Comparison of ENCODE assay signal across 15 mouse cellular contexts in genomic region chr1:185277022-185277421, GRCm38 (mm10). TPM values are rescaled to one million over a fixed set of nuclear protein-coding genes. Genes with fewer than 3 reads are reported as not detected.
A peak's percentile ranks its signal among the peaks of the same experiment; 100 is the strongest.
DNase-seq lines count a peak whose midpoint lies in the region; ATAC-seq and TF ChIP-seq lines count a peak whose summit lies in the region.
"Had no signal": no experiment of that assay in that cellular context is flagged by ENCODE, and none has a peak within 500 bp of the region (broad histone marks: within the 10 kb centered on the region; RNA-seq: fewer than 3 reads in every experiment).

No protein-coding gene starts in this region.

- H3K9me3 ChIP-seq in heart, postnatal 0 days (replicated peaks; ENCODE audit: control insufficient read depth, low read length) = no peaks in the 10 kb centered on the region; the same call in 1 of the 2 replicates
- no peaks in the 10 kb centered on the region for H3K9me3 ChIP-seq in heart, embryonic 11.5 days (replicated peaks; ENCODE audit: control insufficient read depth, low read length)
- no peaks in the 10 kb centered on the region for H3K9me3 ChIP-seq in forebrain, postnatal 0 days (ENCODE audit: low read length)
- H3K9me3 ChIP-seq: hindbrain, embryonic 13.5 days; limb, embryonic 10.5 days; liver, embryonic 15.5 days had no signal

- no peak overlapping the region for H3K9ac ChIP-seq in heart, postnatal 0 days (replicated peaks; ENCODE audit: low read depth, low read length)
- H3K9ac ChIP-seq in heart, embryonic 11.5 days (ENCODE audit: low read depth, low read length) = no peak overlapping the region
- no peak overlapping the region for H3K9ac ChIP-seq in forebrain, postnatal 0 days
- H3K9ac ChIP-seq: hindbrain, embryonic 13.5 days; liver, embryonic 15.5 days; neural tube, embryonic 12.5 days had no signal

- no peak for DNase-seq in heart, postnatal 0 days (ENCODE audit: low spot score)
- peak; percentile 72 for DNase-seq in adrenal gland, postnatal 14 days
- DNase-seq in kidney, adult 8-10 months = peak; percentile 20 to 52
- DNase-seq in lung, postnatal 10 days = peak; percentile 39
- no peak for DNase-seq in layer of hippocampus, adult 9-11 months
- no peak for DNase-seq in forebrain, postnatal 0 days
- DNase-seq: cerebellum, postnatal 14 days; right cerebral cortex, postnatal 4 days had no signal

- no peak overlapping the region for H3K4me2 ChIP-seq in heart, postnatal 0 days (ENCODE audit: low read depth, low read length)
- no peak overlapping the region for H3K4me2 ChIP-seq in heart, embryonic 11.5 days
- no peak overlapping the region for H3K4me2 ChIP-seq in forebrain, postnatal 0 days (ENCODE audit: low read depth)
- H3K4me2 ChIP-seq: hindbrain, embryonic 13.5 days; liver, embryonic 15.5 days; neural tube, embryonic 12.5 days had no signal

- no peaks in the 10 kb centered on the region for H3K27me3 ChIP-seq in heart, postnatal 0 days (ENCODE audit: control insufficient read depth, insufficient read depth, low read length)
- H3K27me3 ChIP-seq in heart, embryonic 11.5 days (ENCODE audit: control insufficient read depth, insufficient read depth, low read length) = no peaks in the 10 kb centered on the region
- no peaks in the 10 kb centered on the region for H3K27me3 ChIP-seq in forebrain, postnatal 0 days (ENCODE audit: insufficient read depth, low read length)
- H3K27me3 ChIP-seq: hindbrain, embryonic 13.5 days; liver, embryonic 15.5 days; neural tube, embryonic 12.5 days had no signal

- 54% methylated on average over 11 of the region's 11 CpGs for WGBS in heart, postnatal 0 days
- 78% methylated on average over 11 of the region's 11 CpGs for WGBS in heart, embryonic 11.5 days (ENCODE audit: insufficient replicate concordance)
- WGBS in forebrain, postnatal 0 days = 88% methylated on average over 11 of the region's 11 CpGs

- peak overlapping the region; percentile 21; the same call in 1 of the 2 replicates for H3K27ac ChIP-seq in heart, postnatal 0 days (ENCODE audit: low read depth)
- no peak overlapping the region for H3K27ac ChIP-seq in heart, embryonic 11.5 days (ENCODE audit: low read depth, low read length)
- no peak overlapping the region for H3K27ac ChIP-seq in forebrain, postnatal 0 days (ENCODE audit: low read depth, low read length)
- H3K27ac ChIP-seq: hindbrain, embryonic 13.5 days; limb, embryonic 10.5 days; liver, embryonic 15.5 days; neural tube, embryonic 12.5 days had no signal

- no peaks in the 10 kb centered on the region for H3K4me1 ChIP-seq in heart, postnatal 0 days (ENCODE audit: control insufficient read depth, insufficient read depth)
- no peaks in the 10 kb centered on the region for H3K4me1 ChIP-seq in heart, embryonic 11.5 days (ENCODE audit: control insufficient read depth, insufficient read depth, low read length)
- no peaks in the 10 kb centered on the region for H3K4me1 ChIP-seq in forebrain, postnatal 0 days (ENCODE audit: insufficient read depth)
- H3K4me1 ChIP-seq: hindbrain, embryonic 13.5 days; limb, embryonic 10.5 days; liver, embryonic 15.5 days; neural tube, embryonic 12.5 days had no signal

- H3K4me3 ChIP-seq in heart, postnatal 0 days (ENCODE audit: low read depth, low read length) = no peak overlapping the region
- no peak overlapping the region for H3K4me3 ChIP-seq in heart, embryonic 11.5 days (ENCODE audit: low read depth, low read length)
- H3K4me3 ChIP-seq in forebrain, postnatal 0 days (ENCODE audit: low read depth, low read length) = no peak overlapping the region
- H3K4me3 ChIP-seq: hindbrain, embryonic 13.5 days; limb, embryonic 10.5 days; liver, embryonic 15.5 days; neural tube, embryonic 12.5 days had no signal

- TF ChIP-seq CTCF in heart, postnatal 0 days (IDR thresholded peaks at IDR 0.05; ENCODE audit: low read depth) = no peak
- no peak for TF ChIP-seq CTCF in forebrain, postnatal 0 days (IDR thresholded peaks at IDR 0.05; ENCODE audit: low read depth)

- peak; percentile 74; the same call in 1 of the 2 replicates for TF ChIP-seq EP300 in heart, postnatal 0 days (IDR thresholded peaks at IDR 0.05; ENCODE audit: low read depth)

- peaks cover 72% of the 10 kb centered on the region for H3K36me3 ChIP-seq in heart, postnatal 0 days (replicated peaks; ENCODE audit: control insufficient read depth, insufficient read depth, low read length)
- peaks cover 14% of the 10 kb centered on the region for H3K36me3 ChIP-seq in heart, embryonic 11.5 days (ENCODE audit: control insufficient read depth, insufficient read depth, low read length)
- H3K36me3 ChIP-seq in forebrain, postnatal 0 days (ENCODE audit: insufficient read depth) = peaks cover 85% of the 10 kb centered on the region

- peak; percentile 39; the same call in 1 of the 2 replicates for ATAC-seq in heart, postnatal 0 days (ENCODE audit: insufficient read depth, low read depth)
- no peak for ATAC-seq in heart, embryonic 11.5 days (replicated peaks; ENCODE audit: insufficient number of reproducible peaks, low FRiP score, low TSS enrichment)
- no peak for ATAC-seq in forebrain, postnatal 0 days
- ATAC-seq: forebrain, embryonic 16.5 days; intestine, postnatal 0 days had no signal

RNA-seq across cellular contexts. Expression of gene Iars2, which starts 52.2 kb away (rescaled TPM):
- 93.3 and 102 TPM in 2 replicates for total RNA-seq in heart, postnatal 0 days (2014; rRNA removed; ENCODE audit: low replicate concordance)
- polyA plus RNA-seq in heart, postnatal 0 days (2015; fragmentation: Nextera tagmentation; extraction: Ambion mirVana) = 36.2 and 38.9 TPM in 2 replicates
- 34.9 and 44.0 TPM in 2 replicates for polyA plus RNA-seq in heart, embryonic 11.5 days (2014; fragmentation: Nextera tagmentation; extraction: Ambion mirVana)
- 97.7 and 99.4 TPM in 2 replicates for total RNA-seq in adrenal gland, postnatal 14 days (2021)
- 36.9 and 38.1 TPM in 2 replicates for total RNA-seq in forebrain, postnatal 0 days (2014; rRNA removed)
- 9.8 and 15.2 TPM in 2 replicates for polyA plus RNA-seq in forebrain, postnatal 0 days (2015; fragmentation: Nextera tagmentation; extraction: Ambion mirVana)

RNA-seq across cellular contexts. Expression of gene Bpnt1, which starts 54.9 kb away (rescaled TPM):
- 24.6 and 59.1 TPM in 2 replicates for total RNA-seq in heart, postnatal 0 days (2014; rRNA removed; ENCODE audit: low replicate concordance)
- polyA plus RNA-seq in heart, postnatal 0 days (2015; fragmentation: Nextera tagmentation; extraction: Ambion mirVana) = 33.7 and 34.3 TPM in 2 replicates
- polyA plus RNA-seq in heart, embryonic 11.5 days (2014; fragmentation: Nextera tagmentation; extraction: Ambion mirVana) = 27.0 and 27.5 TPM in 2 replicates
- 75.1 and 87.3 TPM in 2 replicates for total RNA-seq in adrenal gland, postnatal 14 days (2021)
- 72.6 and 75.0 TPM in 2 replicates for total RNA-seq in forebrain, postnatal 0 days (2014; rRNA removed)
- polyA plus RNA-seq in forebrain, postnatal 0 days (2015; fragmentation: Nextera tagmentation; extraction: Ambion mirVana) = 38.2 and 48.4 TPM in 2 replicates

Comparison
In these comparisons a context has a peak if more than half of its experiments do, and no peak if none do; other contexts are left out.
1. DNase-seq: peak in adrenal gland, postnatal 14 days (single experiment), kidney, adult 8-10 months (2 of 2) and lung, postnatal 10 days (single experiment); none in heart, postnatal 0 days (single experiment), layer of hippocampus, adult 9-11 months (single experiment) and forebrain, postnatal 0 days (single experiment).